Mouse (Mus musculus): Measurements from ENCODE around the gene Zbtb44.

GRCm38 (mm10) chr9:31074836-31075235 is 44.4 kb downstream of the Zbtb44 start:
- TF ChIP-seq CTCF (IDR thresholded peaks at IDR 0.05) (no peak), EP300 (IDR thresholded peaks at IDR 0.05) (no peak)

All from lung, postnatal 0 days (tissue).